Mouse (Mus musculus) liver, postnatal 0 days (tissue): ENCODE data around the gene Frmd4b.

Source experiments
- CTCF ChIP-seq: sonication (generic); IDR thresholded peaks from 2 replicates; pipeline ENCODE4 v1.5.1; 2016; ENCODE audit warnings: antibody characterized with exemption, low read depth
- EP300 ChIP-seq: IDR thresholded peaks from 2 replicates; pipeline ENCODE4 v1.6.1; 2016; ENCODE audit warnings: antibody characterized with exemption, low read depth, mild to moderate bottlenecking

DNA sequence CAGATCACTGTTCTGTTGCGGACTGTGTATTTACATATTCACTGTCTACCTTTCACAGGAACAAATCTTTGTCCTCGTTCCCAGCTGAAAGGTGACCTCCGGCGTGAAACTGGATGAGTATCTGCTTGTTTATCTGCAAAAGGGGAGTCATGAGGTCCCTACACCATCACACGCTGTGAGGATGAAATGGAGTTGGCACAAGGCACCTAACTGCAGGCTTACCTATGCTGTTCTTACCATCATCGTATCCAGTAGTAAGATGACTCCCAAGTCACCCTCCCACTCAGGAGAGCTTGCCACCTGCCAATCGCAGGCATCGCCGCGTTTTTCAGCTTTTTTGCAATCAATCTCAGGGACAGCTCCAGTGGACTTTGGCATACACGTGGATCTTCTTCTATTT is 347.7 kb downstream of the Frmd4b start:
- TF ChIP-seq CTCF (no peak), EP300 (peak; percentile 80)
